Mouse (Mus musculus): Measurements from ENCODE around the gene Pdx1. TPM values are rescaled to one million over a fixed set of nuclear protein-coding genes. Genes with fewer than 3 reads are reported as not detected.
A peak's percentile ranks its signal among the peaks of the same experiment; 100 is the strongest.

Pdx1 gene
- polyA plus RNA-seq, 1 experiment from 2014 or later = 0.47 TPM

DNA sequence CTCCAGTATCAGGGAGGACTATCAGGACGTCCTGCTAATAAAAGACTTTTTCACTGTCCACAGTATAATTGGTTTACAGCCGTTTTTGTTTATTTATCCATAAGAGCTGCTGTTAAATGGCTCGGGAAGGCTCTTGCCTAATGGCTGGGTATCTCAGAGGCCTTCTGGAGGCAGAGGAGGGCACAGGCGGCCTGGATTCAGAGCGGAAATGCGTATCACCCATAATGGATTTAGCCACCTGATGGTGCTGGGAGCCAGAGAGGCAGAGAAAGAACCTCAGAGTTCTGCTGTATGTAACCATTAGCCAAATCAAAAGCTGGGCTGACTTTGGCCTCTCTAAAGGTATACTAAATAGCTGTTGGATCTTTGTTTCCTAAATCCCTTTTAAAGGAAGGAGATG lies 2.3 kb upstream of the Pdx1 start:
- 12% methylated on average over 6 of the region's 6 CpGs for WGBS
- no peak for ATAC-seq (replicated peaks; ENCODE audit: low FRiP score)

DNA sequence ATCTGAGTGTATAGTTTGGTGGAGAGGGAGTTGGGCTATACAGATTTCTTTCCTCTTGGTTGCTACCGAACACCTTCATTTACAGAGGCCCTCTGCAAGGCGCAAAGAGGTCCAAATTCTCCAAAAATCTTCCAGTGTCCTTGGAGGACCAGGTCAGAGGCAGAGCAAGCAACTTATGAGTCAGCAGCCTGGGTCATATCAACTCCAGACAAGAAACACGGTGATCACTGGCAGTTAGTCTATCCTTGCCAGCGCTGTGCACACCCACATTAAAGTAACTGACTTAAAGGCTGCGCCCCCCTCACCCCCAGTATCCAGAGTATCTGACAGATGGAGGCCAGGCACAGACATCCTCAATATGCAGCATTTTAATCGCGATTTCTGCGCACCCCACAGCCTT lies 1.0 kb upstream of the Pdx1 start:
- H3K27me3 ChIP-seq (replicated peaks; ENCODE audit: control insufficient read depth, insufficient read depth, low read length) = peaks cover 84% of the 10 kb centered on the region
- DNase-seq (ENCODE audit: low spot score) (no peak), ATAC-seq (replicated peaks; ENCODE audit: low FRiP score) (no peak)
- no peak overlapping the region for H3K9ac ChIP-seq (ENCODE audit: low read depth, low read length)
- WGBS = 6% methylated on average over 8 of the region's 8 CpGs
- H3K9me3 ChIP-seq (ENCODE audit: control insufficient read depth, low read length) = no peaks in the 10 kb centered on the region
- no peak overlapping the region for H3K4me3 ChIP-seq (ENCODE audit: low read depth, low read length)
- no peak overlapping the region for H3K4me2 ChIP-seq
- no peak overlapping the region for H3K27ac ChIP-seq (ENCODE audit: low read depth, low read length)
- H3K36me3 ChIP-seq (ENCODE audit: control insufficient read depth, insufficient read depth, low read length) = no peaks in the 10 kb centered on the region
- no peaks in the 10 kb centered on the region for H3K4me1 ChIP-seq (replicated peaks; ENCODE audit: control insufficient read depth, insufficient read depth, low read length)

More for the DNA sequence above, 2.3 kb upstream of the Pdx1 start:
- Histone ChIP-seq H3K36me3 (ENCODE audit: control insufficient read depth, insufficient read depth, low read length) (no peaks in the 10 kb centered on the region), H3K27ac (ENCODE audit: low read depth, low read length) (no peak overlapping the region), H3K4me1 (replicated peaks; ENCODE audit: control insufficient read depth, insufficient read depth, low read length) (no peaks in the 10 kb centered on the region), H3K9ac (ENCODE audit: low read depth, low read length) (no peak overlapping the region), H3K9me3 (ENCODE audit: control insufficient read depth, low read length) (no peaks in the 10 kb centered on the region), H3K27me3 (replicated peaks; ENCODE audit: control insufficient read depth, insufficient read depth, low read length) (peaks cover 71% of the 10 kb centered on the region), H3K4me2 (no peak overlapping the region), H3K4me3 (ENCODE audit: low read depth, low read length) (no peak overlapping the region)
- DNase-seq (ENCODE audit: low spot score) = no peak

- Histone ChIP-seq H3K9ac (ENCODE audit: low read depth, low read length) (no peak overlapping the region), H3K4me1 (replicated peaks; ENCODE audit: control insufficient read depth, insufficient read depth, low read length) (no peaks in the 10 kb centered on the region), H3K27ac (ENCODE audit: low read depth, low read length) (no peak overlapping the region), H3K9me3 (ENCODE audit: control insufficient read depth, low read length) (no peaks in the 10 kb centered on the region), H3K36me3 (ENCODE audit: control insufficient read depth, insufficient read depth, low read length) (no peaks in the 10 kb centered on the region), H3K4me2 (no peak overlapping the region), H3K27me3 (replicated peaks; ENCODE audit: control insufficient read depth, insufficient read depth, low read length) (peaks cover 88% of the 10 kb centered on the region), H3K4me3 (ENCODE audit: low read depth, low read length) (no peak overlapping the region)
- ATAC-seq (replicated peaks; ENCODE audit: low FRiP score) (no peak), DNase-seq (ENCODE audit: low spot score) (no peak)
- WGBS = 13% methylated on average over 6 of the region's 6 CpGs
These were observed 388 bp upstream of the Pdx1 start for GRCm38 (mm10) chr5:147269371-147269770.

GRCm38 (mm10) chr5:147270673-147271655 lies 1.2 kb downstream of the Pdx1 start:
- DNase-seq (ENCODE audit: low spot score) (peak; percentile 36), ATAC-seq (replicated peaks; ENCODE audit: low FRiP score) (no peak)
- Histone ChIP-seq H3K36me3 (ENCODE audit: control insufficient read depth, insufficient read depth, low read length) (no peaks in the 10 kb centered on the region), H3K27ac (ENCODE audit: low read depth, low read length) (no peak overlapping the region), H3K9me3 (ENCODE audit: control insufficient read depth, low read length) (no peaks in the 10 kb centered on the region), H3K4me3 (ENCODE audit: low read depth, low read length) (no peak overlapping the region; the same call in 1 of the 2 replicates), H3K27me3 (replicated peaks; ENCODE audit: control insufficient read depth, insufficient read depth, low read length) (peaks cover 97% of the 10 kb centered on the region), H3K4me2 (no peak overlapping the region), H3K9ac (ENCODE audit: low read depth, low read length) (no peak overlapping the region), H3K4me1 (replicated peaks; ENCODE audit: control insufficient read depth, insufficient read depth, low read length) (no peaks in the 10 kb centered on the region)
- WGBS = 3% methylated on average over 29 of the region's 29 CpGs

DNA sequence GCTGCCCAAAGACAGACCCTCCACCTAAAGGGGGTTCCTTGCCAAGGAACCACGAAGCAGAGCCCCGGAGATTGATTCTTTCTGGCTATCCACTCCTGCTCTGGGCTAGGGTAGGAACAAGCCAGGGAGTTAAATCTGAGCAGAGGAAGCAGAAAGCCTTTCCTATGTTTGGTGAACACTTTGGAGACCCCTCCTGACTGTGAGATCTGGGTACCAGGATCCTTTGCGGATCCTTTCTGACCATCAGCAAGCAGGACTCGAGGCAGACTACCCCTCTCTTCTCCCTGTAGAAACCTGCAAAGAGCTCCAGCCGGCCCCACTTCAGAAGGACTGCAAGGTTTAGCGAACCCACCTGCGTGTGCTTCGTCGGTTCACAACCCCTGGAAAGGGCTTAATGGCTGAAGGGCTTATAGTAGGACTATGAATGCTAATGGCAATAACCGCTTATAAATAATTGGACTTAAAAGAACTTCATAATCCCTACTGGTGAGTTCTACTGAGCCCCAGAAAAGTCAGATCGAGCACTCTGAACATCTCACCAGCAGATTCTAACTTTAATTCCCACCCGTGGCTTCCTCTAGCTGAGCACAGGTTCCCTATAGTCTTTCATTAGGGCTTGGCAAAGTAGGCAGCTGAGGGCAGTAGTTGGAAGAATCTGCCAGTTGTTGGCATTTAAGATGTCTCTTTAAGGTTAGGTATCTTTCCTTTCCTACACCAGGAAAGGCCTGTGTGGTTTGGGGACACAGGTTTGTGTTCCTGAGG lies 2.5 kb downstream of the Pdx1 start:
- DNase-seq (ENCODE audit: low spot score) = no peak
- 6% methylated on average over 12 of the region's 12 CpGs for WGBS

DNA sequence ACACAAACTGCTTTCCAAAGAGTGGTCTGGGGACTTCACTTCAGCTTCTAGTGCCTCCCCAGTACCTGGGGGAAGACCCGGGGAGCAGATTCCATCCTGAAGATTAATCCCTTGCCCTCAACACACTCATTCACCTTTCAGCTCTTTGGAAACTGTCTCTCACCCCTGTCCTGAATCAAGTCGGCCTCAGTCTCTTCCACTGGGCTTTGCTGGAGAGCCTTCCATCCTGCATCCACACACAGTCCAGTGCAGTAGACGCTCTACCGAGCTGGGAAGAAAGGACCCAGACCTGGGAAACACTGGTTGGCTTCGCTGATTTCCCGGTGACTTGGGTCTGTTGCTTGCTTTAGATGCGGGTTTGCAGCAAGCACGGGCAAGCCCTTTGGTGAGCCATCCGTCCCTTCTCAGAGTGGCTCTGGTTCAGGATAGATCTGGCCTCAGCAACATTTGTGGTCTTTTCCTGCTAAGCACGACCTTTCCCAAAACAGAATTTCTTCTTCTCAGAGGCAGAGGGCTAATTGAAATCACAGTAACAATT lies 3.1 kb downstream of the Pdx1 start:
- H3K9ac ChIP-seq (ENCODE audit: low read depth, low read length) = no peak overlapping the region
- H3K9me3 ChIP-seq (ENCODE audit: control insufficient read depth, low read length) = no peaks in the 10 kb centered on the region
- no peak overlapping the region for H3K4me2 ChIP-seq
- H3K4me3 ChIP-seq (ENCODE audit: low read depth, low read length) = no peak overlapping the region
- H3K4me1 ChIP-seq (replicated peaks; ENCODE audit: control insufficient read depth, insufficient read depth, low read length) = no peaks in the 10 kb centered on the region
- no peak overlapping the region for H3K27ac ChIP-seq (ENCODE audit: low read depth, low read length)
- 4% methylated on average over 10 of the region's 10 CpGs for WGBS
- no peak for ATAC-seq (replicated peaks; ENCODE audit: low FRiP score)
- peak; percentile 39 for DNase-seq (ENCODE audit: low spot score)
- peaks cover 98% of the 10 kb centered on the region for H3K27me3 ChIP-seq (replicated peaks; ENCODE audit: control insufficient read depth, insufficient read depth, low read length)
- H3K36me3 ChIP-seq (ENCODE audit: control insufficient read depth, insufficient read depth, low read length) = no peaks in the 10 kb centered on the region

More for the DNA sequence above, 2.5 kb downstream of the Pdx1 start:
- Histone ChIP-seq H3K27me3 (replicated peaks; ENCODE audit: control insufficient read depth, insufficient read depth, low read length) (peaks cover 98% of the 10 kb centered on the region), H3K4me3 (ENCODE audit: low read depth, low read length) (no peak overlapping the region), H3K4me1 (replicated peaks; ENCODE audit: control insufficient read depth, insufficient read depth, low read length) (no peaks in the 10 kb centered on the region), H3K4me2 (no peak overlapping the region), H3K36me3 (ENCODE audit: control insufficient read depth, insufficient read depth, low read length) (no peaks in the 10 kb centered on the region), H3K9ac (ENCODE audit: low read depth, low read length) (no peak overlapping the region), H3K9me3 (ENCODE audit: control insufficient read depth, low read length) (no peaks in the 10 kb centered on the region), H3K27ac (ENCODE audit: low read depth, low read length) (no peak overlapping the region)
- no peak for ATAC-seq (replicated peaks; ENCODE audit: low FRiP score)

DNA sequence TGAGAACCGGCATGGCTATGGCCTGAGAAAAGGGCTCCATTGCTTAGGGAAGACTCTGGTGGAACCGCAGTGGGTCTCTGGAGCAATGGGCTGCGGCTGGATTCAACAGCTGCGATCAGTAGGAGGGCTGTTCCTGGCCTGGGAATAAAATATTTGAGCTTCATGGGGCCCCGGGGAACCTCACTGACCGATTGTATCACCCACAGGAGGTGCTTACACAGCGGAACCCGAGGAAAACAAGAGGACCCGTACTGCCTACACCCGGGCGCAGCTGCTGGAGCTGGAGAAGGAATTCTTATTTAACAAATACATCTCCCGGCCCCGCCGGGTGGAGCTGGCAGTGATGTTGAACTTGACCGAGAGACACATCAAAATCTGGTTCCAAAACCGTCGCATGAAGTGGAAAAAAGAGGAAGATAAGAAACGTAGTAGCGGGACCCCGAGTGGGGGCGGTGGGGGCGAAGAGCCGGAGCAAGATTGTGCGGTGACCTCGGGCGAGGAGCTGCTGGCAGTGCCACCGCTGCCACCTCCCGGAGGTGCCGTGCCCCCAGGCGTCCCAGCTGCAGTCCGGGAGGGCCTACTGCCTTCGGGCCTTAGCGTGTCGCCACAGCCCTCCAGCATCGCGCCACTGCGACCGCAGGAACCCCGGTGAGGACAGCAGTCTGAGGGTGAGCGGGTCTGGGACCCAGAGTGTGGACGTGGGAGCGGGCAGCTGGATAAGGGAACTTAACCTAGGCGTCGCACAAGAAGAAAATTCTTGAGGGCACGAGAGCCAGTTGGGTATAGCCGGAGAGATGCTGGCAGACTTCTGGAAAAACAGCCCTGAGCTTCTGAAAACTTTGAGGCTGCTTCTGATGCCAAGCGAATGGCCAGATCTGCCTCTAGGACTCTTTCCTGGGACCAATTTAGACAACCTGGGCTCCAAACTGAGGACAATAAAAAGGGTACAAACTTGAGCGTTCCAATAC lies 4.7 kb downstream of the Pdx1 start:
- H3K9me3 ChIP-seq (ENCODE audit: control insufficient read depth, low read length) = no peaks in the 10 kb centered on the region
- H3K4me1 ChIP-seq (replicated peaks; ENCODE audit: control insufficient read depth, insufficient read depth, low read length) = no peaks in the 10 kb centered on the region
- no peak overlapping the region for H3K4me2 ChIP-seq
- no peak overlapping the region for H3K27ac ChIP-seq (ENCODE audit: low read depth, low read length)
- ATAC-seq (replicated peaks; ENCODE audit: low FRiP score) (no peak), DNase-seq (ENCODE audit: low spot score) (peak; percentile 46)
- WGBS = 2% methylated on average over 48 of the region's 48 CpGs
- no peak overlapping the region for H3K9ac ChIP-seq (ENCODE audit: low read depth, low read length)
- H3K27me3 ChIP-seq (replicated peaks; ENCODE audit: control insufficient read depth, insufficient read depth, low read length) = peaks cover 98% of the 10 kb centered on the region
- H3K36me3 ChIP-seq (ENCODE audit: control insufficient read depth, insufficient read depth, low read length) = no peaks in the 10 kb centered on the region
- H3K4me3 ChIP-seq (ENCODE audit: low read depth, low read length) = no peak overlapping the region

- Histone ChIP-seq H3K27ac (ENCODE audit: low read depth, low read length) (no peak overlapping the region), H3K27me3 (replicated peaks; ENCODE audit: control insufficient read depth, insufficient read depth, low read length) (peaks cover 94% of the 10 kb centered on the region), H3K9me3 (ENCODE audit: control insufficient read depth, low read length) (no peaks in the 10 kb centered on the region), H3K4me3 (ENCODE audit: low read depth, low read length) (no peak overlapping the region), H3K4me2 (no peak overlapping the region), H3K4me1 (replicated peaks; ENCODE audit: control insufficient read depth, insufficient read depth, low read length) (no peaks in the 10 kb centered on the region), H3K36me3 (ENCODE audit: control insufficient read depth, insufficient read depth, low read length) (no peaks in the 10 kb centered on the region), H3K9ac (ENCODE audit: low read depth, low read length) (no peak overlapping the region)
- no peak for DNase-seq (ENCODE audit: low spot score)
- no peak for ATAC-seq (replicated peaks; ENCODE audit: low FRiP score)
- WGBS = 14% methylated on average over 3 of the region's 3 CpGs
These were observed 6.0 kb downstream of the Pdx1 start for GRCm38 (mm10) chr5:147275761-147276160.

Measured in liver, embryonic 11.5 days (tissue).